Mouse (Mus musculus): ENCODE results near the gene Gdpgp1.

Gdpgp1 gene

GRCm38 (mm10) chr7:80199851-80200587, 32.6 kb upstream of the Gdpgp1 start:
- no peak for DNase-seq (ENCODE audit: extremely low spot score, low spot score)

GRCm38 (mm10) chr7:80200588-80200945, 32.1 kb upstream of the Gdpgp1 start:
- DNase-seq (ENCODE audit: extremely low spot score, low spot score) = no peak

GRCm38 (mm10) chr7:80200963-80201539, 31.6 kb upstream of the Gdpgp1 start:
- DNase-seq (ENCODE audit: extremely low spot score, low spot score) = no peak

GRCm38 (mm10) chr7:80201888-80202540, 30.7 kb upstream of the Gdpgp1 start:
- DNase-seq (ENCODE audit: extremely low spot score, low spot score) = no peak

GRCm38 (mm10) chr7:80202961-80203360, 29.7 kb upstream of the Gdpgp1 start:
- DNase-seq (ENCODE audit: extremely low spot score, low spot score) = no peak

- DNase-seq (ENCODE audit: extremely low spot score, low spot score) = no peak
Observed at GRCm38 (mm10) chr7:80203638-80204096, 29.0 kb upstream of the Gdpgp1 start.

GRCm38 (mm10) chr7:80204362-80204761, 28.3 kb upstream of the Gdpgp1 start:
- DNase-seq (ENCODE audit: extremely low spot score, low spot score) = no peak

- DNase-seq (ENCODE audit: extremely low spot score, low spot score) = no peak
Observed at GRCm38 (mm10) chr7:80204961-80205360, 27.7 kb upstream of the Gdpgp1 start.

GRCm38 (mm10) chr7:80205705-80206589, 26.7 kb upstream of the Gdpgp1 start:
- DNase-seq (ENCODE audit: extremely low spot score, low spot score) = no peak

GRCm38 (mm10) chr7:80207314-80207731, 25.3 kb upstream of the Gdpgp1 start:
- DNase-seq (ENCODE audit: extremely low spot score, low spot score) = no peak

- no peak for DNase-seq (ENCODE audit: extremely low spot score, low spot score)
Observed at GRCm38 (mm10) chr7:80208026-80208642, 24.5 kb upstream of the Gdpgp1 start.

- no peak for DNase-seq (ENCODE audit: extremely low spot score, low spot score)
Observed at GRCm38 (mm10) chr7:80208738-80209430, 23.8 kb upstream of the Gdpgp1 start.

- DNase-seq (ENCODE audit: extremely low spot score, low spot score) = no peak
Observed at GRCm38 (mm10) chr7:80209669-80210068, 23.0 kb upstream of the Gdpgp1 start.

GRCm38 (mm10) chr7:80210982-80211381, 21.7 kb upstream of the Gdpgp1 start:
- no peak for DNase-seq (ENCODE audit: extremely low spot score, low spot score)

- DNase-seq (ENCODE audit: extremely low spot score, low spot score) = no peak
Observed at GRCm38 (mm10) chr7:80213604-80214003, 19.1 kb upstream of the Gdpgp1 start.

- DNase-seq (ENCODE audit: extremely low spot score, low spot score) = no peak
Observed at GRCm38 (mm10) chr7:80214459-80214858, 18.2 kb upstream of the Gdpgp1 start.

GRCm38 (mm10) chr7:80215398-80215797, 17.3 kb upstream of the Gdpgp1 start:
- DNase-seq (ENCODE audit: extremely low spot score, low spot score) = peak; percentile 74

GRCm38 (mm10) chr7:80216566-80216965, 16.1 kb upstream of the Gdpgp1 start:
- no peak for DNase-seq (ENCODE audit: extremely low spot score, low spot score)

GRCm38 (mm10) chr7:80218666-80219065, 14.0 kb upstream of the Gdpgp1 start:
- no peak for DNase-seq (ENCODE audit: extremely low spot score, low spot score)

- no peak for DNase-seq (ENCODE audit: extremely low spot score, low spot score)
Observed at GRCm38 (mm10) chr7:80220237-80220797, 12.3 kb upstream of the Gdpgp1 start.

Measured in neural tube, embryonic 10.5 days (tissue).